Mouse (Mus musculus) embryo, embryonic 9.5 days (tissue): ENCODE results near the gene Gadd45a.

Experiments
- DNase-seq: peaks from one replicate; pipeline ENCODE4 v3.0.0-alpha.2; 2017; ENCODE audit errors: extremely low spot score

Gene Gadd45a

DNA sequence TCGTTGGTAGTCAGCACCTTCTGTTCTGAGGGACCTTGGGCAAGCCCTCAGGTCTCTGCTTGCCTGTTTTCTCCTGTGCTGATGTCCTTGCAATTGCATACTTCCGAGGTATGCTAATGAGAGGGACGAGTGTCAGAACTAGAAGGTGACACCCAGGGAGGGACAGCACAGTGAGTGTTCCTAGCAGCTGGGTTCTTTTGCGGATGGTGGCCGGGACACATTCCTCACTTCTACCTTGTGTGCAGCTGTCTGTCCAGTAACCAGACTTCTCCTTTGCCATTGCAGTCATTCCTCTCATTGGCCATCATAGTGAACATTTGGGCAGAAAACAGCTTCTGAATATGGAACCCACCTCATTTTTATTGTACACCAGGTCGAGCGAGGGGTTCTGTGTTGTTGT, 51.8 kb downstream of the Gadd45a start:
- DNase-seq, result no peak
